Mouse (Mus musculus) urinary bladder, postnatal 14 days (tissue): ENCODE data around the gene Tmem234.

Source experiments
- DNase-seq: peaks from one replicate; pipeline ENCODE4 v3.0.0; 2021; ENCODE audit warnings: low spot score

Gene Tmem234

GRCm38 (mm10) chr4:129622803-129623535 is 22.5 kb downstream of the Tmem234 start:
- no peak for DNase-seq

- peak; percentile 53 for DNase-seq
Measured at GRCm38 (mm10) chr4:129623681-129624091, 23.2 kb downstream of the Tmem234 start, which contains the start of gene Ccdc28b. TSS of gene Ccdc28b (minus strand) at chr4:129623947.

GRCm38 (mm10) chr4:129624281-129625028 is 24.0 kb downstream of the Tmem234 start:
- DNase-seq: peak; percentile 83

- peak; percentile 41 for DNase-seq
Measured at GRCm38 (mm10) chr4:129625029-129625370, 24.5 kb downstream of the Tmem234 start.

- DNase-seq: no peak
Measured at GRCm38 (mm10) chr4:129625496-129625895, 25.0 kb downstream of the Tmem234 start.

- no peak for DNase-seq
Measured at GRCm38 (mm10) chr4:129626035-129626434, 25.6 kb downstream of the Tmem234 start.

GRCm38 (mm10) chr4:129630944-129631343 is 30.5 kb downstream of the Tmem234 start:
- DNase-seq: no peak

GRCm38 (mm10) chr4:129631867-129632266 is 31.4 kb downstream of the Tmem234 start:
- DNase-seq: no peak

- DNase-seq: no peak
Measured at GRCm38 (mm10) chr4:129633852-129634251, 33.4 kb downstream of the Tmem234 start.

GRCm38 (mm10) chr4:129639221-129639620 is 38.8 kb downstream of the Tmem234 start:
- no peak for DNase-seq

- DNase-seq: peak; percentile 54
Measured at GRCm38 (mm10) chr4:129640101-129640637, 39.7 kb downstream of the Tmem234 start.

GRCm38 (mm10) chr4:129640638-129641467 is 40.4 kb downstream of the Tmem234 start, which contains the start of gene Txlna:
TSS of gene Txlna (minus strand) at chr4:129641065.
- peak; percentile 97 for DNase-seq

GRCm38 (mm10) chr4:129641756-129642155 is 41.3 kb downstream of the Tmem234 start:
- DNase-seq: no peak

- DNase-seq: no peak
Measured at GRCm38 (mm10) chr4:129645204-129645603, 44.7 kb downstream of the Tmem234 start.

GRCm38 (mm10) chr4:129648656-129649055 is 48.2 kb downstream of the Tmem234 start:
- DNase-seq: no peak

GRCm38 (mm10) chr4:129650359-129650758 is 49.9 kb downstream of the Tmem234 start:
- DNase-seq: no peak

- DNase-seq: no peak
Measured at GRCm38 (mm10) chr4:129654770-129655169, 54.3 kb downstream of the Tmem234 start.

GRCm38 (mm10) chr4:129661584-129661983 is 61.1 kb downstream of the Tmem234 start:
- DNase-seq: no peak

- no peak for DNase-seq
Measured at GRCm38 (mm10) chr4:129662255-129662813, 61.9 kb downstream of the Tmem234 start.

- DNase-seq: peak; percentile 57
Measured at GRCm38 (mm10) chr4:129671491-129672082, 71.1 kb downstream of the Tmem234 start.
